Mouse (Mus musculus): Measurements from ENCODE around the gene Kctd20. TPM values are rescaled to one million over a fixed set of nuclear protein-coding genes. Genes with fewer than 3 reads are reported as not detected.
A peak's percentile ranks its signal among the peaks of the same experiment; 100 is the strongest.

Gene Kctd20
- polyA plus RNA-seq, 2 experiments, result 66.6 to 82.9 TPM

GRCm38 (mm10) chr17:29008326-29008650 lies 56.5 kb downstream of the Kctd20 start:
- DNase-seq (ENCODE audit: low spot score) (no peak), ATAC-seq (ENCODE audit: low FRiP score, low read depth) (no peak)
- Histone ChIP-seq H3K27me3 (ENCODE audit: control insufficient read depth, insufficient read depth, low read length) (no peaks in the 10 kb centered on the region), H3K27ac (replicated peaks; ENCODE audit: low read depth, low read length) (peak overlapping the region; percentile 81), H3K4me2 (replicated peaks; ENCODE audit: low read depth, low read length, severe bottlenecking) (peak overlapping the region; percentile 57), H3K4me3 (replicated peaks; ENCODE audit: low read length) (peak overlapping the region; percentile 98), H3K36me3 (ENCODE audit: control insufficient read depth, insufficient read depth, low read length) (peaks cover 7% of the 10 kb centered on the region; the same call in 1 of the 2 replicates), H3K4me1 (ENCODE audit: control insufficient read depth, insufficient read depth, low read length) (peaks cover 14% of the 10 kb centered on the region), H3K9me3 (ENCODE audit: control insufficient read depth, low read length) (no peaks in the 10 kb centered on the region), H3K9ac (ENCODE audit: low read depth, low read length, severe bottlenecking) (peak overlapping the region; percentile 93)
- TF ChIP-seq POLR2A (IDR thresholded peaks at IDR 0.05; ENCODE audit: borderline replicate concordance, extremely low read depth, insufficient read depth, insufficient read length), result no peak
- WGBS, result 16% methylated on average over 8 of the region's 8 CpGs

GRCm38 (mm10) chr17:29009181-29009580 lies 57.4 kb downstream of the Kctd20 start:
- Histone ChIP-seq H3K9me3 (ENCODE audit: control insufficient read depth, low read length) (no peaks in the 10 kb centered on the region), H3K4me1 (ENCODE audit: control insufficient read depth, insufficient read depth, low read length) (peaks cover 14% of the 10 kb centered on the region), H3K36me3 (ENCODE audit: control insufficient read depth, insufficient read depth, low read length) (peaks cover 7% of the 10 kb centered on the region; the same call in 1 of the 2 replicates), H3K27me3 (ENCODE audit: control insufficient read depth, insufficient read depth, low read length) (no peaks in the 10 kb centered on the region), H3K4me2 (replicated peaks; ENCODE audit: low read depth, low read length, severe bottlenecking) (no peak overlapping the region), H3K4me3 (replicated peaks; ENCODE audit: low read length) (no peak overlapping the region), H3K27ac (replicated peaks; ENCODE audit: low read depth, low read length) (no peak overlapping the region), H3K9ac (ENCODE audit: low read depth, low read length, severe bottlenecking) (no peak overlapping the region)
- ATAC-seq (ENCODE audit: low FRiP score, low read depth) (no peak), DNase-seq (ENCODE audit: low spot score) (no peak)
- 86% methylated on average over 4 of the region's 4 CpGs for WGBS
- no peak for TF ChIP-seq POLR2A (IDR thresholded peaks at IDR 0.05; ENCODE audit: borderline replicate concordance, extremely low read depth, insufficient read depth, insufficient read length)

DNA sequence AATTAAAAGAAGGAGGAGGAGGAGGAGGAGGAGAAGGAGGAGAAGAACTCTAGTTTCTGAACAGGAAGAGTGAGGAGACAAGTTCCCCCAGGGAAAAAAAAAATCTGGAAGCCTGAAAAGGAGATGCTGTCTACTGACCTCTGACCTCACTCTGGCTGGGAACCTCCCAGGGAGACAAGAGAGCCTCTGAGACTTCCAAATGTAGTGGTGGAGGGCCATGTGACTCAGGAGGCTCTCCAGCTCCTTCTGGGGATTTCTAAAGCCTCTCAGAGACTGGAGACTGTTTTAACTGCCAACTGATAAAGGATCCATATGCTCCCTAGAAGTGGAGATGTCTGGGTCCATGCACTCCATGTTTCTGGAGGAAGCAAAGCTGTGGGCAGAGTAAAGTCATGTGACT lies 62.5 kb downstream of the Kctd20 start:
- no peak overlapping the region for H3K4me3 ChIP-seq (replicated peaks; ENCODE audit: low read length)
- no peak overlapping the region for H3K4me2 ChIP-seq (replicated peaks; ENCODE audit: low read depth, low read length, severe bottlenecking)
- H3K9ac ChIP-seq (ENCODE audit: low read depth, low read length, severe bottlenecking), result no peak overlapping the region
- no peak for TF ChIP-seq POLR2A (IDR thresholded peaks at IDR 0.05; ENCODE audit: borderline replicate concordance, extremely low read depth, insufficient read depth, insufficient read length)
- no peaks in the 10 kb centered on the region for H3K9me3 ChIP-seq (ENCODE audit: control insufficient read depth, low read length)
- no peaks in the 10 kb centered on the region for H3K36me3 ChIP-seq (ENCODE audit: control insufficient read depth, insufficient read depth, low read length)
- H3K27ac ChIP-seq (replicated peaks; ENCODE audit: low read depth, low read length), result no peak overlapping the region
- ATAC-seq (ENCODE audit: low FRiP score, low read depth) (no peak), DNase-seq (ENCODE audit: low spot score) (no peak)
- H3K27me3 ChIP-seq (ENCODE audit: control insufficient read depth, insufficient read depth, low read length), result no peaks in the 10 kb centered on the region
- H3K4me1 ChIP-seq (ENCODE audit: control insufficient read depth, insufficient read depth, low read length), result no peaks in the 10 kb centered on the region

DNA sequence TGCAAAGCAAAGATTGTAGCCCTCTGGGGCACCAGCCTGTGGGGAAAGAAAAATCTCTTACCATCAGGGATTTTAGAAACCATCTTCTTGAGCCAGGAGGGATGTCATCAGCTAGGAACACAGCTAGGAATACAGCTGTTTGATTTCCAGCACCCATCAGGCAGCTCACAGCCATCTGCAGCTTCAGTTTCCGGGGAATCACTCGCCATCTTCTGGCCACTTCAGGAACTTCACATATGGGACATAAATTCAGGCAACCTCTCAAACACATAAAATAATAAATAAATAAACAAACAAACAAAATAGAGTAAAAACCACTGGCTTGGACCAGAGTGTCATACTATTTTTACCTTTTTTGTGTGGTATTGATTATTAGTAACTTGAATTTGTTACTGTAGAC lies 63.9 kb downstream of the Kctd20 start:
- no peak overlapping the region for H3K27ac ChIP-seq (replicated peaks; ENCODE audit: low read depth, low read length)
- ATAC-seq (ENCODE audit: low FRiP score, low read depth) (no peak), DNase-seq (ENCODE audit: low spot score) (no peak)
- no peaks in the 10 kb centered on the region for H3K27me3 ChIP-seq (ENCODE audit: control insufficient read depth, insufficient read depth, low read length)
- no peak overlapping the region for H3K9ac ChIP-seq (ENCODE audit: low read depth, low read length, severe bottlenecking)
- H3K4me2 ChIP-seq (replicated peaks; ENCODE audit: low read depth, low read length, severe bottlenecking), result no peak overlapping the region
- no peak for TF ChIP-seq POLR2A (IDR thresholded peaks at IDR 0.05; ENCODE audit: borderline replicate concordance, extremely low read depth, insufficient read depth, insufficient read length)
- H3K4me1 ChIP-seq (ENCODE audit: control insufficient read depth, insufficient read depth, low read length), result no peaks in the 10 kb centered on the region
- H3K4me3 ChIP-seq (replicated peaks; ENCODE audit: low read length), result no peak overlapping the region
- no peaks in the 10 kb centered on the region for H3K36me3 ChIP-seq (ENCODE audit: control insufficient read depth, insufficient read depth, low read length)
- 26% methylated on average over 2 of the region's 2 CpGs for whole genome bisulfite sequencing
- no peaks in the 10 kb centered on the region for H3K9me3 ChIP-seq (ENCODE audit: control insufficient read depth, low read length)

DNA sequence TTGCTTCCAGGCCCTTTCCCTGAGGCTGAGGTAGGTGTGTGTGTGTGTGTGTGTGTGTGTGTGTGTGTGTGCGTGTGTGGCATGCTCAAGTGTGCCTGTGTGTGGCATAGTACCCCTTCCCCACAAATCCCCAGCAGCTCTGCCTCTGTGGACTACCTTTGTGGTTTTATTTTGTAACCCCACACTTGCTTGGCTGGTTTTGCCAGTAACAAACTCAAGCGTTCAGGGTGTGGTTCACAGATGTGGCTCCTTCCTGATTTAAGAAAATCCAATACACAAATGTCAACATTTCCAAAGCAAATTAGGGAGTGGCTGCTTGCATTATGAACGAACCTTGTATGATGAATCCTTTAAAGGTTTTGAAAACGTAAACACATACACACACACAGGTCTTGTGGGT lies 65.0 kb downstream of the Kctd20 start:
- DNase-seq (ENCODE audit: low spot score) (no peak), ATAC-seq (ENCODE audit: low FRiP score, low read depth) (no peak)
- Histone ChIP-seq H3K4me3 (replicated peaks; ENCODE audit: low read length) (no peak overlapping the region), H3K4me2 (replicated peaks; ENCODE audit: low read depth, low read length, severe bottlenecking) (no peak overlapping the region), H3K27me3 (ENCODE audit: control insufficient read depth, insufficient read depth, low read length) (no peaks in the 10 kb centered on the region), H3K9me3 (ENCODE audit: control insufficient read depth, low read length) (no peaks in the 10 kb centered on the region), H3K9ac (ENCODE audit: low read depth, low read length, severe bottlenecking) (no peak overlapping the region), H3K36me3 (ENCODE audit: control insufficient read depth, insufficient read depth, low read length) (no peaks in the 10 kb centered on the region), H3K4me1 (ENCODE audit: control insufficient read depth, insufficient read depth, low read length) (no peaks in the 10 kb centered on the region), H3K27ac (replicated peaks; ENCODE audit: low read depth, low read length) (no peak overlapping the region)
- no peak for TF ChIP-seq POLR2A (IDR thresholded peaks at IDR 0.05; ENCODE audit: borderline replicate concordance, extremely low read depth, insufficient read depth, insufficient read length)
- WGBS, result 76% methylated on average over 3 of the region's 4 CpGs

Data from limb, embryonic 14.5 days (tissue).